Mouse (Mus musculus) testis, adult 2 months (tissue): ENCODE measurements around the gene Ppm1m. TPM values are rescaled to one million over a fixed set of nuclear protein-coding genes. Genes with fewer than 3 reads are reported as not detected.

ENCODE experiments used
- H3K27ac ChIP-seq: fragments of 200-500 bp; 2 replicates; pipeline ENCODE4 v1.5.1; 2012; ENCODE audit warnings: low read depth, low read length; ENCODE audit not compliant: control insufficient read depth, insufficient read depth
- H3K27me3 ChIP-seq: fragments of 200-500 bp; 2 replicates; pipeline ENCODE4 v1.6.1; 2012; ENCODE audit warnings: mild to moderate bottlenecking, low read length, moderate library complexity; ENCODE audit not compliant: control insufficient read depth, insufficient read depth
- H3K36me3 ChIP-seq: fragments of 200-500 bp; 2 replicates; pipeline ENCODE4 v1.6.1; 2012; ENCODE audit warnings: mild to moderate bottlenecking, low read length; ENCODE audit not compliant: control insufficient read depth, insufficient read depth
- H3K4me1 ChIP-seq: fragments of 200-500 bp; 2 replicates; pipeline ENCODE4 v1.6.1; 2012; ENCODE audit warnings: low read length; ENCODE audit not compliant: control insufficient read depth, insufficient read depth
- H3K4me3 ChIP-seq: fragments of 200-500 bp; 2 replicates; pipeline ENCODE4 v1.5.1; 2012; ENCODE audit warnings: low read depth, mild to moderate bottlenecking, low read length, moderate library complexity, mixed read lengths; ENCODE audit not compliant: control insufficient read depth
- CTCF ChIP-seq: fragments of 200-500 bp; IDR thresholded peaks from 2 replicates; pipeline ENCODE4 v1.5.1; 2012; ENCODE audit warnings: low read depth, mild to moderate bottlenecking, inconsistent platforms, low read length, moderate library complexity; ENCODE audit not compliant: control insufficient read depth, insufficient read depth, insufficient replicate concordance
- POLR2A ChIP-seq: fragments of 200-500 bp; IDR thresholded peaks from 2 replicates; pipeline ENCODE4 v1.6.1; 2012; ENCODE audit warnings: low read depth, mild to moderate bottlenecking, inconsistent platforms, low read length, moderate library complexity; ENCODE audit not compliant: control insufficient read depth
- polyA plus RNA-seq: library from polyadenylated mRNA; depleted of rRNA; stranded (reverse); fragments of >200 nt; gene quantifications from 2 replicates; pipeline ENCODE4 v1.2.3, GENCODE M21; 2012

Gene Ppm1m
- polyA plus RNA-seq, 1 experiment = 40.6 TPM

- Histone ChIP-seq H3K4me1 (peaks cover 27% of the 10 kb centered on the region), H3K27me3 (no peaks in the 10 kb centered on the region), H3K27ac (no peak overlapping the region), H3K36me3 (no peaks in the 10 kb centered on the region), H3K4me3 (no peak overlapping the region)
- TF ChIP-seq POLR2A (no peak), CTCF (no peak)
Observed at GRCm38 (mm10) chr9:106197081-106197713, 2.3 kb downstream of the Ppm1m start.

GRCm38 (mm10) chr9:106195693-106196092 lies 3.9 kb downstream of the Ppm1m start:
- no peaks in the 10 kb centered on the region; the same call in 1 of the 2 replicates for H3K36me3 ChIP-seq
- H3K4me3 ChIP-seq = no peak overlapping the region
- H3K27me3 ChIP-seq = no peaks in the 10 kb centered on the region
- no peak overlapping the region for H3K27ac ChIP-seq
- TF ChIP-seq CTCF (no peak), POLR2A (no peak)
- peaks cover 27% of the 10 kb centered on the region for H3K4me1 ChIP-seq

- Histone ChIP-seq H3K27me3 (no peaks in the 10 kb centered on the region), H3K27ac (peak overlapping the region; percentile 66), H3K4me3 (no peak overlapping the region), H3K4me1 (peaks cover 17% of the 10 kb centered on the region), H3K36me3 (no peaks in the 10 kb centered on the region; the same call in 1 of the 2 replicates)
- TF ChIP-seq CTCF = no peak
- TF ChIP-seq POLR2A = no peak
Observed at GRCm38 (mm10) chr9:106193930-106194807, 5.4 kb downstream of the Ppm1m start.

GRCm38 (mm10) chr9:106192998-106193397 lies 6.5 kb downstream of the Ppm1m start:
- TF ChIP-seq CTCF = no peak
- no peak for TF ChIP-seq POLR2A
- Histone ChIP-seq H3K4me1 (peaks cover 9% of the 10 kb centered on the region), H3K27ac (no peak overlapping the region), H3K4me3 (no peak overlapping the region), H3K27me3 (no peaks in the 10 kb centered on the region), H3K36me3 (peaks cover 3% of the 10 kb centered on the region; the same call in 1 of the 2 replicates)

GRCm38 (mm10) chr9:106192024-106192423 lies 7.5 kb downstream of the Ppm1m start:
- TF ChIP-seq POLR2A = no peak
- no peak for TF ChIP-seq CTCF
- Histone ChIP-seq H3K27me3 (no peaks in the 10 kb centered on the region), H3K27ac (no peak overlapping the region), H3K4me1 (peaks cover 5% of the 10 kb centered on the region; the same call in 1 of the 2 replicates), H3K4me3 (no peak overlapping the region), H3K36me3 (peaks cover 3% of the 10 kb centered on the region; the same call in 1 of the 2 replicates)

- TF ChIP-seq POLR2A = no peak
- no peak for TF ChIP-seq CTCF
- peaks cover 3% of the 10 kb centered on the region for H3K36me3 ChIP-seq
- peaks cover 5% of the 10 kb centered on the region; the same call in 1 of the 2 replicates for H3K4me1 ChIP-seq
- H3K27ac ChIP-seq = no peak overlapping the region
- H3K4me3 ChIP-seq = no peak overlapping the region
- H3K27me3 ChIP-seq = no peaks in the 10 kb centered on the region
Observed at GRCm38 (mm10) chr9:106191355-106191754, 8.2 kb downstream of the Ppm1m start.

- TF ChIP-seq CTCF (no peak), POLR2A (no peak)
- H3K4me1 ChIP-seq = no peaks in the 10 kb centered on the region
Observed at GRCm38 (mm10) chr9:106183996-106184395, 15.6 kb downstream of the Ppm1m start.

More at GRCm38 (mm10) chr9:106183996-106184395, 15.6 kb downstream of the Ppm1m start:
- Histone ChIP-seq H3K27me3 (no peaks in the 10 kb centered on the region), H3K4me3 (no peak overlapping the region), H3K36me3 (peaks cover 5% of the 10 kb centered on the region), H3K27ac (no peak overlapping the region)
